Mouse (Mus musculus) hindbrain, embryonic 10.5 days (tissue): ENCODE results near the gene Camta1. TPM values are rescaled to one million over a fixed set of nuclear protein-coding genes. Genes with fewer than 3 reads are reported as not detected.

Experiments
- DNase-seq: peaks from one replicate; pipeline ENCODE4 v3.0.0-alpha.2; 2017; ENCODE audit warnings: low spot score
- H3K27ac ChIP-seq: fragments of 300-500 bp; sonication (generic); 2 replicates; pipeline ENCODE4 v1.5.1; 2016; ENCODE audit warnings: mild to moderate bottlenecking, moderate library complexity
- H3K27me3 ChIP-seq: fragments of 300-500 bp; sonication (generic); 2 replicates; pipeline ENCODE4 v1.6.1; 2016; ENCODE audit warnings: mild to moderate bottlenecking; ENCODE audit not compliant: poor library complexity, insufficient read depth, severe bottlenecking
- H3K36me3 ChIP-seq: fragments of 300-500 bp; sonication (generic); 2 replicates; pipeline ENCODE4 v1.6.1; 2016; ENCODE audit warnings: mild to moderate bottlenecking, moderate library complexity
- H3K4me1 ChIP-seq: fragments of 300-500 bp; sonication (generic); replicated peaks from 2 replicates; pipeline ENCODE4 v1.6.1; 2016; ENCODE audit warnings: mild to moderate bottlenecking
- H3K4me3 ChIP-seq: fragments of 300-500 bp; sonication (generic); 2 replicates; pipeline ENCODE4 v1.5.1; 2016; ENCODE audit warnings: mild to moderate bottlenecking, moderate library complexity
- H3K9me3 ChIP-seq: fragments of 300-500 bp; sonication (generic); 2 replicates; pipeline ENCODE4 v1.6.1; 2016; ENCODE audit warnings: mild to moderate bottlenecking, moderate library complexity
- WGBS: fragments of 180-500 bp; shearing (Covaris S2); methylation state at CpG from one replicate; pipeline ENCODE4 v1.1.7; 2016; 5-methylcytosine and 5-hydroxymethylcytosine counted together
- polyA plus RNA-seq: library from polyadenylated mRNA; unstranded; fragments of >200 nt; fragmentation: Nextera tagmentation; extraction: Ambion mirVana; gene quantifications from 2 replicates; pipeline ENCODE4 v1.2.1, GENCODE M21; 2016

Camta1 gene
- polyA plus RNA-seq, 1 experiment from 2014 or later, result 140 TPM

- Histone ChIP-seq H3K4me1 (no peaks in the 10 kb centered on the region), H3K9me3 (no peaks in the 10 kb centered on the region), H3K4me3 (no peak overlapping the region), H3K36me3 (no peaks in the 10 kb centered on the region), H3K27me3 (no peaks in the 10 kb centered on the region), H3K27ac (no peak overlapping the region)
- 82% methylated on average over 7 of the region's 7 CpGs for WGBS
- DNase-seq, result no peak
Observed at GRCm38 (mm10) chr4:150958536-150958935, 903.1 kb downstream of the Camta1 start.

GRCm38 (mm10) chr4:150957106-150957458 is 904.6 kb downstream of the Camta1 start:
- no peaks in the 10 kb centered on the region for H3K27me3 ChIP-seq
- no peak overlapping the region for H3K27ac ChIP-seq
- no peaks in the 10 kb centered on the region for H3K4me1 ChIP-seq
- no peak for DNase-seq
- WGBS, result 82% methylated on average over 1 of the region's 1 CpGs
- H3K36me3 ChIP-seq, result no peaks in the 10 kb centered on the region
- H3K9me3 ChIP-seq, result no peaks in the 10 kb centered on the region
- H3K4me3 ChIP-seq, result no peak overlapping the region

- no peaks in the 10 kb centered on the region for H3K36me3 ChIP-seq
- no peaks in the 10 kb centered on the region for H3K9me3 ChIP-seq
- no peaks in the 10 kb centered on the region for H3K27me3 ChIP-seq
- H3K4me1 ChIP-seq, result 0 out of 2 replicates have a peak, but pooled peaks cover 2% of the 10 kb centered on the region
- 85% methylated on average over 13 of the region's 13 CpGs for WGBS
- no peak for DNase-seq
- no peak overlapping the region for H3K4me3 ChIP-seq
- no peak overlapping the region for H3K27ac ChIP-seq
Observed at GRCm38 (mm10) chr4:150956369-150957105, 905.1 kb downstream of the Camta1 start.

GRCm38 (mm10) chr4:150950972-150951371 is 910.7 kb downstream of the Camta1 start:
- no peaks in the 10 kb centered on the region for H3K36me3 ChIP-seq
- no peak overlapping the region for H3K27ac ChIP-seq
- no peak overlapping the region for H3K4me3 ChIP-seq
- no peaks in the 10 kb centered on the region for H3K27me3 ChIP-seq
- no peaks in the 10 kb centered on the region for H3K9me3 ChIP-seq
- WGBS, result 88% methylated on average over 10 of the region's 10 CpGs
- H3K4me1 ChIP-seq, result 0 out of 2 replicates have a peak, but pooled peaks cover 2% of the 10 kb centered on the region
- no peak for DNase-seq

GRCm38 (mm10) chr4:150944707-150945106 is 917.0 kb downstream of the Camta1 start:
- H3K4me3 ChIP-seq, result no peak overlapping the region
- no peaks in the 10 kb centered on the region for H3K9me3 ChIP-seq
- no peaks in the 10 kb centered on the region for H3K36me3 ChIP-seq
- no peaks in the 10 kb centered on the region for H3K27me3 ChIP-seq
- no peak for DNase-seq
- H3K27ac ChIP-seq, result no peak overlapping the region
- H3K4me1 ChIP-seq, result 0 out of 2 replicates have a peak, but pooled peaks cover 3% of the 10 kb centered on the region
- WGBS, result 96% methylated on average over 7 of the region's 7 CpGs

GRCm38 (mm10) chr4:150939991-150940651 is 921.6 kb downstream of the Camta1 start:
- WGBS, result 63% methylated on average over 13 of the region's 13 CpGs

GRCm38 (mm10) chr4:150938063-150938452 is 923.6 kb downstream of the Camta1 start:
- no peak for DNase-seq
- Histone ChIP-seq H3K27me3 (no peaks in the 10 kb centered on the region), H3K4me1 (peaks cover 3% of the 10 kb centered on the region; the same call in 1 of the 2 replicates), H3K36me3 (no peaks in the 10 kb centered on the region), H3K4me3 (no peak overlapping the region), H3K9me3 (no peaks in the 10 kb centered on the region), H3K27ac (no peak overlapping the region)
- 64% methylated on average over 14 of the region's 14 CpGs for WGBS

More at GRCm38 (mm10) chr4:150939991-150940651, 921.6 kb downstream of the Camta1 start:
- Histone ChIP-seq H3K4me1 (peaks cover 3% of the 10 kb centered on the region; the same call in 1 of the 2 replicates), H3K27me3 (no peaks in the 10 kb centered on the region), H3K27ac (no peak overlapping the region), H3K36me3 (no peaks in the 10 kb centered on the region), H3K9me3 (no peaks in the 10 kb centered on the region), H3K4me3 (no peak overlapping the region)
- no peak for DNase-seq

- H3K27ac ChIP-seq, result no peak overlapping the region
- H3K36me3 ChIP-seq, result no peaks in the 10 kb centered on the region
- H3K4me1 ChIP-seq, result no peaks in the 10 kb centered on the region; the same call in 1 of the 2 replicates
- H3K4me3 ChIP-seq, result no peak overlapping the region
- no peak for DNase-seq
- 77% methylated on average over 16 of the region's 16 CpGs for WGBS
- H3K9me3 ChIP-seq, result no peaks in the 10 kb centered on the region
- H3K27me3 ChIP-seq, result no peaks in the 10 kb centered on the region
Observed at GRCm38 (mm10) chr4:150937293-150938062, 924.2 kb downstream of the Camta1 start.

- no peak for DNase-seq
- no peak overlapping the region for H3K4me3 ChIP-seq
- H3K9me3 ChIP-seq, result no peaks in the 10 kb centered on the region
- no peak overlapping the region for H3K27ac ChIP-seq
- H3K4me1 ChIP-seq, result no peaks in the 10 kb centered on the region; the same call in 1 of the 2 replicates
- H3K36me3 ChIP-seq, result no peaks in the 10 kb centered on the region
- WGBS, result 73% methylated on average over 1 of the region's 1 CpGs
- no peaks in the 10 kb centered on the region for H3K27me3 ChIP-seq
Observed at GRCm38 (mm10) chr4:150933503-150933902, 928.2 kb downstream of the Camta1 start.

GRCm38 (mm10) chr4:150927789-150928188 is 933.9 kb downstream of the Camta1 start:
- DNase-seq, result no peak
- Histone ChIP-seq H3K27ac (no peak overlapping the region), H3K4me1 (0 out of 2 replicates have a peak, but pooled peaks cover 4% of the 10 kb centered on the region), H3K36me3 (no peaks in the 10 kb centered on the region), H3K27me3 (no peaks in the 10 kb centered on the region), H3K4me3 (no peak overlapping the region), H3K9me3 (no peaks in the 10 kb centered on the region)
- 72% methylated on average over 10 of the region's 10 CpGs for WGBS

- Histone ChIP-seq H3K9me3 (no peaks in the 10 kb centered on the region), H3K4me1 (0 out of 2 replicates have a peak, but pooled peaks cover 4% of the 10 kb centered on the region), H3K36me3 (no peaks in the 10 kb centered on the region), H3K27ac (no peak overlapping the region), H3K4me3 (no peak overlapping the region), H3K27me3 (no peaks in the 10 kb centered on the region)
- DNase-seq, result peak; percentile 23
- WGBS, result 56% methylated on average over 14 of the region's 14 CpGs
Observed at GRCm38 (mm10) chr4:150926924-150927705, 934.6 kb downstream of the Camta1 start.

- DNase-seq, result no peak
- WGBS, result 57% methylated on average over 5 of the region's 5 CpGs
- Histone ChIP-seq H3K4me3 (no peak overlapping the region), H3K36me3 (no peaks in the 10 kb centered on the region), H3K27me3 (no peaks in the 10 kb centered on the region), H3K27ac (no peak overlapping the region), H3K9me3 (no peaks in the 10 kb centered on the region), H3K4me1 (0 out of 2 replicates have a peak, but pooled peaks cover 9% of the 10 kb centered on the region)
Observed at GRCm38 (mm10) chr4:150925923-150926322, 935.8 kb downstream of the Camta1 start.
